Mouse (Mus musculus) cerebellum, adult 2 months (tissue): ENCODE results near the gene Limch1.

Experiments used
- CTCF ChIP-seq: fragments of 200-500 bp; IDR thresholded peaks from 2 replicates; pipeline ENCODE4 v1.5.1; 2011; ENCODE audit warnings: low read depth, mild to moderate bottlenecking, control low read depth, low read length, moderate library complexity, borderline replicate concordance; ENCODE audit not compliant: insufficient read depth
- POLR2A ChIP-seq: fragments of 200-500 bp; IDR thresholded peaks from 2 replicates; pipeline ENCODE4 v1.6.1; 2011; ENCODE audit warnings: low read length, control low read depth, borderline replicate concordance; ENCODE audit not compliant: insufficient read depth

- TF ChIP-seq CTCF (no peak), POLR2A (no peak)
Measured at GRCm38 (mm10) chr5:66798135-66798534, 52.5 kb downstream of the Limch1 start.
